Mouse (Mus musculus): ENCODE data around the gene Rap1gap.

Gene Rap1gap

DNA sequence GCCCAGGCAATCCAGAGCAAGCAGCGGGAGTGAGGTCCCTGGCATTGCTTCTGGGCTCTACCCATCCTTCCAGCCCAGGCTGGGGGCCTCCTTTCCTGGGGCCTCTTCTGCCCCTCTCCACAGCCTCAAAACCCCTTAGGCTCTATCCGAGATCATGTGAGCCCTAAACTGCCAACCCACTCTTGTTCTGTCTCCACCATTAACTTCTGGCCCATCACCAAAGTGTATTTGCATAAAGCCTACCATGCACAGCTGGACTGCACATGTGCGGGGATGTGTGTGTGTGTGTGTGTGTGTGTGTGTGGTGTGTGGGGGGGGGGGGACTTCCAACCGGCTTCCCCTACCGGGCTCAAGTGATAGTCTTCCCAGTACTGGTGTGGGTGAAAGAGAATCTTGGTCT, 109.5 kb downstream of the Rap1gap start:
- no peak for DNase-seq (ENCODE audit: low spot score)

DNA sequence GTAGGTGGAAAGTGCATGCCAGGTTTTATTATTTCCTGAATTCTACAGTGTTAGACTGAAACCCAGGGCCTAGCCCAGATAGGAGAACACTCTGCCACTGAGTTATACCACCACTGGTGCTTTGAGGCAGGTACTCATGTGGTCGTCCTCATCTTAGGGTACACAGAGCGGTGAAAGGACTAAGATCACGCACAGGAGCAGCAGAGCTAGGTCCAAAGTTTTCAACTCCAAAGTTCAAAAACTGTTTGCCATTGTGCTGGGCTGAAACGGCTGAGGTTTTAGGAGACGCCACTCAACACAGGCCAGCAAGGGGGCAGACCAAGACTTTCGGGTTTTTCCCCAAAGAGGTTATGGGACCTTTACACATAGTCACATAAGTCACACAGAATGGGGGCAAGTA, 110.0 kb downstream of the Rap1gap start:
- DNase-seq (ENCODE audit: low spot score), result no peak

DNA sequence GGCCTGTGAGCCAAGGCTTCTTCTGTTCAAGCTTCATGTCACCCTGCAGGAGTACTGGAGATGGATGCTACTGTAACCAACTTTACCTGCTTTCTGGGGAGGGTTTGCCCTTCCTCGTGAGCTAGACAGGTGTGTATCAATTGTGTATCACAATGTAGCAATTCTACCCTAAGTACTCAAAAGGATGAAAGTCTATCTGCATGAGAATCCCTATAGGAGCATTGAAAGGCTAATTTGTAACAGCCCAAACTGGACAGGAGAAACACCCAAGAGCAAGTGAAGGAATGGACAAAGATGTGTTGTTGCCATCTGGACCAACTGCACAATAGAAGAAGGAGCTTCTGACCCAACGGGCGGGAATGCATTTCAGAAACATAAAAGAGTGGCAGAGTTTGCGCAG, 113.3 kb downstream of the Rap1gap start:
- DNase-seq (ENCODE audit: low spot score), result no peak

DNA sequence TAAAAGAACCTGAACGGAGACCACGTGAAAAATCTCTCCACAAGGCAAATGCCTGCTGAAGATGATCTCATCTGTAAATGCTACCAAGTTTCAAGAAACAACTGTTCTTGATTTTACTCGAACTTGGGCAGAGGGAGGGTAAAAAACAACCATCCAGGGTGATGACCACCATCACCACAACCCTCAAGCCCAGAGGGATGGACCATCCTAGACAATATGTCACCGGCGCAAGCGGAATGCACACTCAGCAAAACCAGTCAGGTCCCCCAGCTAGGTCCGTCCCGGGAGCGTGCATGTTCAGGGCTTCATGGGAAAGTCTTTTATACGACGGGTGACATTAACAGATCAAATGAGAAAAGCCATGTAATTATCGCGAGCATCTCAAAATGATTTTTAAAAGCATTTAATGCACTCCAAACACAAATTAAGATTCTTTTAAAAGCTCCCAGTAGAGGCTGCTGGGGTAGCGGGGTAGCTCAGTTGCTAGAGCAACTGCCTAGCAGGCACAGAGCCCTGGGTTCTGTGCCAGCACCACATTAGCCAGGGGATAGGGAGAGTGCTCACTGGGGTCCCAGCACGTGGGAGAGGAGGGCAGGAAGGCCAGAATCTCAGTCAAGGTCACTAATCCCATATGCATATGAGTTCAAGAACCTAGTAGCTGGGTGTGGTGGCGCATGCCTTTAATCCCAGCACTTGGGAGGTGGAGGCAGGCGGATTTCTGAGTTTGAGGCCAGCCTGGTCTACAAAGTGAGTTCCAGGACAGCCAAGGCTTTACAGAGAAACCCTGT, 114.1 kb downstream of the Rap1gap start:
- DNase-seq (ENCODE audit: low spot score), result no peak
